Mouse (Mus musculus): Measurements from ENCODE around the gene Phkb. TPM values are rescaled to one million over a fixed set of nuclear protein-coding genes. Genes with fewer than 3 reads are reported as not detected.

Gene Phkb
- total RNA-seq, 2 experiments from 2014 or later = 32.3 to 40.3 TPM

DNA sequence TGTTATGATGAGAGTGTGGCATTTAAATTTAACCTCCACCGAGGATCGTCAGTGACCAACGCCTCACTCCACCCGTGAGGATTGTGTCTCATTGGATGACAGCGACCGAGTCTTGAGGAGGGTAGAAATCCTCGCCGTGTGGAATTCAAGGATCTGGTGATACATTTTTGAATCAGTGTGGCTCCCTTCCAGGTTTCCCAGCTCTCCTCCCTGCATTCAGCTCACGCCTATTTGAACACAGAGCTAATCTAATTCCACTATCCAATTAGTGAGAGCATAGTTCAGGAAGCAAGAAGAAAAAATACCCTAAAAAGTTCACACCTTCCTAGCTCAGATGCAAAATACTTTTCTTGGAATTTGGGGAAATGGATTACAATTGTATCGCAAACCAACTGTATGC is 249.9 kb downstream of the Phkb start:
- no peak for DNase-seq

Other genes starting within 250 kb of the Phkb start
- gene Neto2, start 140.0 kb upstream of the Phkb start, total RNA-seq (2021) = 1 to 10 TPM; 5.3 to 5.8 TPM
- 10 to 100 TPM; 47.5 to 55.6 TPM for gene Itfg1, start within 50 bp of the Phkb start, total RNA-seq (2021)

Measured in adrenal gland, postnatal 10 days (tissue).